Mouse (Mus musculus) ES-Bruce4 (cell line): ENCODE data around the gene Ccdc97. TPM values are rescaled to one million over a fixed set of nuclear protein-coding genes. Genes with fewer than 3 reads are reported as not detected.

Source experiments
- H3K27ac ChIP-seq: 2 replicates; pipeline ENCODE4 v1.5.1; 2012; ENCODE audit warnings: low read length, inconsistent platforms; ENCODE audit not compliant: insufficient read depth
- H3K27me3 ChIP-seq: 2 replicates; pipeline ENCODE4 v1.6.1; 2012; ENCODE audit warnings: mild to moderate bottlenecking, low read length, inconsistent platforms; ENCODE audit not compliant: control insufficient read depth, poor library complexity, insufficient read depth, severe bottlenecking
- H3K36me3 ChIP-seq: 2 replicates; pipeline ENCODE4 v1.6.1; 2012; ENCODE audit warnings: inconsistent platforms, mild to moderate bottlenecking, low read length, moderate library complexity; ENCODE audit not compliant: control insufficient read depth, poor library complexity, insufficient read depth, severe bottlenecking
- H3K4me1 ChIP-seq: one replicate; pipeline ENCODE4 v1.8.1; 2011; ENCODE audit warnings: low read length; ENCODE audit not compliant: control insufficient read depth, insufficient read depth
- H3K4me3 ChIP-seq: 2 replicates; pipeline ENCODE4 v1.5.1; 2011; ENCODE audit warnings: low read depth, mild to moderate bottlenecking, low read length
- H3K9ac ChIP-seq: 2 replicates; pipeline ENCODE4 v1.6.1; 2012; ENCODE audit warnings: low read depth, mild to moderate bottlenecking, inconsistent platforms; ENCODE audit not compliant: poor library complexity, severe bottlenecking
- H3K9me3 ChIP-seq: replicated peaks from 2 replicates; pipeline ENCODE4 v1.6.1; 2012; ENCODE audit warnings: mild to moderate bottlenecking, low read length, inconsistent platforms; ENCODE audit not compliant: control insufficient read depth, poor library complexity, insufficient read depth, severe bottlenecking
- CTCF ChIP-seq: IDR thresholded peaks from one replicate; pipeline ENCODE4 v1.8.1; 2011; ENCODE audit warnings: low read depth, low read length
- EP300 ChIP-seq: IDR thresholded peaks from 2 replicates; pipeline ENCODE4 v1.6.1; 2011; ENCODE audit warnings: low read depth, low read length; ENCODE audit not compliant: insufficient read depth
- POLR2A ChIP-seq: IDR thresholded peaks from one replicate; pipeline ENCODE4 v1.8.1; 2011; ENCODE audit warnings: low read length; ENCODE audit not compliant: insufficient read depth
- polyA plus RNA-seq: library from polyadenylated mRNA; stranded (reverse); fragments of >200 nt; gene quantifications from 2 replicates; pipeline ENCODE4 v1.2.4, GENCODE M21; 2011; ENCODE audit warnings: low read depth; ENCODE audit not compliant: missing spikeins, insufficient read depth, insufficient read length

The Ccdc97 gene
- polyA plus RNA-seq, 1 experiment = 46.9 TPM

- Histone ChIP-seq H3K27me3 (no peaks in the 10 kb centered on the region), H3K9ac (no peak overlapping the region), H3K4me3 (no peak overlapping the region), H3K27ac (no peak overlapping the region), H3K9me3 (no peaks in the 10 kb centered on the region), H3K4me1 (no peaks in the 10 kb centered on the region), H3K36me3 (no peaks in the 10 kb centered on the region)
- TF ChIP-seq EP300 (no peak), CTCF (no peak), POLR2A (no peak)
These were observed 29.3 kb downstream of the Ccdc97 start for GRCm38 (mm10) chr7:25689603-25690021.

GRCm38 (mm10) chr7:25688810-25689586 is 29.9 kb downstream of the Ccdc97 start:
- peak overlapping the region; percentile 95 for H3K4me3 ChIP-seq
- no peaks in the 10 kb centered on the region for H3K36me3 ChIP-seq
- H3K9me3 ChIP-seq = no peaks in the 10 kb centered on the region
- no peak for TF ChIP-seq EP300
- no peak for TF ChIP-seq POLR2A
- TF ChIP-seq CTCF = no peak
- H3K4me1 ChIP-seq = peaks cover under 1% of the 10 kb centered on the region
- H3K27me3 ChIP-seq = no peaks in the 10 kb centered on the region
- peak overlapping the region; percentile 77 for H3K9ac ChIP-seq
- no peak overlapping the region for H3K27ac ChIP-seq

GRCm38 (mm10) chr7:25687811-25688401 is 31.0 kb downstream of the Ccdc97 start:
- Histone ChIP-seq H3K36me3 (no peaks in the 10 kb centered on the region), H3K9ac (peak overlapping the region; percentile 77), H3K9me3 (no peaks in the 10 kb centered on the region), H3K27me3 (no peaks in the 10 kb centered on the region), H3K4me1 (peaks cover 5% of the 10 kb centered on the region), H3K27ac (no peak overlapping the region), H3K4me3 (peak overlapping the region; percentile 95)
- TF ChIP-seq POLR2A (no peak), CTCF (peak; percentile 24)

- TF ChIP-seq CTCF = peak; percentile 41
- no peak for TF ChIP-seq EP300
- no peak for TF ChIP-seq POLR2A
- H3K9me3 ChIP-seq = no peaks in the 10 kb centered on the region
- no peak within 1 kb of the TSS for H3K27ac ChIP-seq
- H3K36me3 ChIP-seq = no peaks in the 10 kb centered on the region
- H3K9ac ChIP-seq = peak within 1 kb of the TSS; percentile 77
- no peaks in the 10 kb centered on the region for H3K27me3 ChIP-seq
- peak within 1 kb of the TSS; percentile 95 for H3K4me3 ChIP-seq
- H3K4me1 ChIP-seq = peaks cover 5% of the 10 kb centered on the region
These were observed 32.0 kb downstream of the Ccdc97 start, which contains the start of gene Tgfb1 for GRCm38 (mm10) chr7:25686680-25687531. Gene Tgfb1, plus strand, starts transcription at chr7:25687002.

- H3K9me3 ChIP-seq = no peaks in the 10 kb centered on the region
- H3K36me3 ChIP-seq = no peaks in the 10 kb centered on the region
- H3K27me3 ChIP-seq = no peaks in the 10 kb centered on the region
- peaks cover 5% of the 10 kb centered on the region for H3K4me1 ChIP-seq
- no peak overlapping the region for H3K9ac ChIP-seq
- no peak for TF ChIP-seq EP300
- no peak for TF ChIP-seq POLR2A
- no peak for TF ChIP-seq CTCF
- peak overlapping the region; percentile 38; the same call in 1 of the 2 replicates for H3K4me3 ChIP-seq
- H3K27ac ChIP-seq = no peak overlapping the region
These were observed 32.9 kb downstream of the Ccdc97 start for GRCm38 (mm10) chr7:25685926-25686470.
